Mouse (Mus musculus): ENCODE data around the gene Galnt5. TPM values are rescaled to one million over a fixed set of nuclear protein-coding genes. Genes with fewer than 3 reads are reported as not detected.

Gene Galnt5
- polyA plus RNA-seq (2014; fragmentation: Nextera tagmentation; extraction: Ambion mirVana), result 0.10 TPM in 1 of 2 replicates, not detected in the other

DNA sequence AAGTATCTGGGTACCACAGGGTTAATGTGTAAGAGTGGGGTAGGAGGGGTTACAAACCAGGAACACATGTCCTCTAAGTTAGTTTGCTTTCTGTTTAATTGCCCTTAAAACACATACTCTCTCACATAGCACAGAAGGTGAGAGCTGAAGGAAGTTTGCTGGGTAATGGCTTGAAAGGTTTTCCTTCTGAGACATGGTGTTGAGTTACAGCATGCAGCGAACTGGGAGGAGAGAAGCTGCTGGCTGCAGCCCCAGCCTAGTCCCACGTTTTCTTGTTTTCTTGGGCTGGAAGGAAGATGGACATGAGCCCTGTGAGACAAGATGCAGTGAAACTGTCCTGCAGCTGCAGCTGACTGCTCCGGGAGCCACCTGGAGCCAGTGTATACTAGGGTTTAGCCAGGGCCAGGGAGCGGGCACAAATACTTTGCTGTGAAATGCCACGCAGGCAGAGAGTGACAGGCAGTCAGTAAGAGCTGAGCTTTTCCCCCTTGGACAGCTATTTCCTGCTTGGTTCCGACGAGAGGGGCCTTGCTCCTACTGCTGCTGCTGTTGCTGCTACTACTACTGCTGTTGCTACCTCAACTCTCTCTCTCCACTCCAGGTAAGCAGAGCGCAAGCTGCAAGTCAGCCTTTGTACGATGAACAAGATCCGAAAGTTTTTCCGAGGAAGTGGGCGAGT is at the start of gene Galnt5:
Galnt5 (plus strand) TSS at position 133 of the 679 bp plus-strand sequence.
- Histone ChIP-seq H3K4me1 (ENCODE audit: control insufficient read depth, insufficient read depth, low read length) (no peaks in the 10 kb centered on the region), H3K4me2 (ENCODE audit: low read depth, low read length) (no peak within 1 kb of the TSS), H3K27me3 (ENCODE audit: control insufficient read depth, insufficient read depth, low read length) (no peaks in the 10 kb centered on the region), H3K27ac (ENCODE audit: low read depth, low read length) (no peak within 1 kb of the TSS), H3K4me3 (ENCODE audit: low read depth, low read length) (no peak within 1 kb of the TSS), H3K9ac (replicated peaks; ENCODE audit: low read depth, low read length) (no peak within 1 kb of the TSS), H3K9me3 (ENCODE audit: control insufficient read depth, low read length) (no peaks in the 10 kb centered on the region), H3K36me3 (ENCODE audit: control insufficient read depth, insufficient read depth, low read length) (no peaks in the 10 kb centered on the region)
- WGBS, result 67% methylated on average over 12 of the region's 12 CpGs
- ATAC-seq (ENCODE audit: low read depth), result no peak

GRCm38 (mm10) chr2:57951620-57952019 is 46.1 kb upstream of the Galnt5 start:
- WGBS, result 62% methylated on average over 2 of the region's 2 CpGs
- Histone ChIP-seq H3K9ac (replicated peaks; ENCODE audit: low read depth, low read length) (no peak overlapping the region), H3K27ac (ENCODE audit: low read depth, low read length) (no peak overlapping the region), H3K4me1 (ENCODE audit: control insufficient read depth, insufficient read depth, low read length) (no peaks in the 10 kb centered on the region), H3K27me3 (ENCODE audit: control insufficient read depth, insufficient read depth, low read length) (no peaks in the 10 kb centered on the region), H3K4me3 (ENCODE audit: low read depth, low read length) (no peak overlapping the region), H3K9me3 (ENCODE audit: control insufficient read depth, low read length) (no peaks in the 10 kb centered on the region), H3K4me2 (ENCODE audit: low read depth, low read length) (no peak overlapping the region), H3K36me3 (ENCODE audit: control insufficient read depth, insufficient read depth, low read length) (no peaks in the 10 kb centered on the region)
- no peak for ATAC-seq (ENCODE audit: low read depth)

- H3K4me1 ChIP-seq (ENCODE audit: control insufficient read depth, insufficient read depth, low read length), result no peaks in the 10 kb centered on the region
- 82% methylated on average over 5 of the region's 5 CpGs for WGBS
- no peak overlapping the region for H3K27ac ChIP-seq (ENCODE audit: low read depth, low read length)
- no peak overlapping the region for H3K4me2 ChIP-seq (ENCODE audit: low read depth, low read length)
- H3K9ac ChIP-seq (replicated peaks; ENCODE audit: low read depth, low read length), result no peak overlapping the region
- H3K4me3 ChIP-seq (ENCODE audit: low read depth, low read length), result no peak overlapping the region
- ATAC-seq (ENCODE audit: low read depth), result no peak
- H3K9me3 ChIP-seq (ENCODE audit: control insufficient read depth, low read length), result no peaks in the 10 kb centered on the region
- no peaks in the 10 kb centered on the region for H3K27me3 ChIP-seq (ENCODE audit: control insufficient read depth, insufficient read depth, low read length)
- no peaks in the 10 kb centered on the region for H3K36me3 ChIP-seq (ENCODE audit: control insufficient read depth, insufficient read depth, low read length)
These were observed 36.9 kb upstream of the Galnt5 start for GRCm38 (mm10) chr2:57960786-57961185.

DNA sequence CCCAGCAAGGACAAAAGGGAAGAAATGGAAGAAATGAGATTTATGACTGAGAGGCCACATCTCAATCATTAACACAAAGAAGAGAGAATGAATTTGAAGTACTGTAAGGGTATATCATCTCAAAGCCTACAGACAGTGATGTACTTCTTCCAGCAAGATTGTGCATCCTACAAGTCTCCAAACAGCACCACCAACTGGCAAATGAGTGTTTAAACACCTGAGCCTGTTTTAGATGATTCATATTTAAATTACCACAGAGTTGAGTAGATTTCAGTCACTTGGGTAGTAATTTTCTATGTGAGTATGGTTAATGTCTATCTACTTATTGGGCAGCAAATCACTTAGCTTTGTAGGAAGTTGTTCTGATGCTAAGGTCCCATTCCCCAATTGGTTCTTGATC is 15.4 kb upstream of the Galnt5 start:
- Histone ChIP-seq H3K36me3 (ENCODE audit: control insufficient read depth, insufficient read depth, low read length) (no peaks in the 10 kb centered on the region), H3K9ac (replicated peaks; ENCODE audit: low read depth, low read length) (no peak overlapping the region), H3K4me3 (ENCODE audit: low read depth, low read length) (no peak overlapping the region), H3K4me1 (ENCODE audit: control insufficient read depth, insufficient read depth, low read length) (no peaks in the 10 kb centered on the region), H3K4me2 (ENCODE audit: low read depth, low read length) (no peak overlapping the region), H3K9me3 (ENCODE audit: control insufficient read depth, low read length) (no peaks in the 10 kb centered on the region), H3K27me3 (ENCODE audit: control insufficient read depth, insufficient read depth, low read length) (no peaks in the 10 kb centered on the region), H3K27ac (ENCODE audit: low read depth, low read length) (no peak overlapping the region)
- ATAC-seq (ENCODE audit: low read depth), result no peak

- H3K9me3 ChIP-seq (ENCODE audit: control insufficient read depth, low read length), result no peaks in the 10 kb centered on the region
- H3K27ac ChIP-seq (ENCODE audit: low read depth, low read length), result no peak overlapping the region
- WGBS, result 85% methylated on average over 2 of the region's 2 CpGs
- no peak overlapping the region for H3K4me2 ChIP-seq (ENCODE audit: low read depth, low read length)
- no peak for ATAC-seq (ENCODE audit: low read depth)
- H3K36me3 ChIP-seq (ENCODE audit: control insufficient read depth, insufficient read depth, low read length), result no peaks in the 10 kb centered on the region
- H3K4me3 ChIP-seq (ENCODE audit: low read depth, low read length), result no peak overlapping the region
- H3K27me3 ChIP-seq (ENCODE audit: control insufficient read depth, insufficient read depth, low read length), result no peaks in the 10 kb centered on the region
- H3K9ac ChIP-seq (replicated peaks; ENCODE audit: low read depth, low read length), result no peak overlapping the region
- no peaks in the 10 kb centered on the region for H3K4me1 ChIP-seq (ENCODE audit: control insufficient read depth, insufficient read depth, low read length)
These were observed 6.6 kb upstream of the Galnt5 start for GRCm38 (mm10) chr2:57991084-57991483.

DNA sequence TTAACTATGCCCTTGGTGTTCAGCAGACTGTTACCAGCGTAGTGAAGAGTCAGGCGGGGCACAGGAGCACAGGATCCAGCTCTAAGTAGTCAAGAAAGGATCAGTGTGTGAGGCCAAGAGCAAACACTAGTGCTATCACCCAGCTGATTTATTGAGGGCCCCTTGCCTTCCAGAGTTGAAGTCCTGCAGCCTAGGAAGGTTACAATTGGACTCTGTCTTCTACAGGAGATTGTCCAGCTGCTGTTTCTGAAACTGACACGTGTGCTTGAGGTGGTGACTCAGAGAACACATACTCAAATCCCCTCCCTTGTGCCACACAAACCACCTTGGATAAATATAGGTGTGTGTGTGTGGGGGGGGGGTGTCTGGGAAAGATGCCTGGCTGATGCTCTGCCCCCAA is 3.8 kb downstream of the Galnt5 start:
- no peaks in the 10 kb centered on the region for H3K27me3 ChIP-seq (ENCODE audit: control insufficient read depth, insufficient read depth, low read length)
- no peaks in the 10 kb centered on the region for H3K9me3 ChIP-seq (ENCODE audit: control insufficient read depth, low read length)
- ATAC-seq (ENCODE audit: low read depth), result no peak
- no peak overlapping the region for H3K4me2 ChIP-seq (ENCODE audit: low read depth, low read length)
- H3K36me3 ChIP-seq (ENCODE audit: control insufficient read depth, insufficient read depth, low read length), result no peaks in the 10 kb centered on the region
- no peak overlapping the region for H3K4me3 ChIP-seq (ENCODE audit: low read depth, low read length)
- H3K9ac ChIP-seq (replicated peaks; ENCODE audit: low read depth, low read length), result no peak overlapping the region
- no peak overlapping the region for H3K27ac ChIP-seq (ENCODE audit: low read depth, low read length)
- WGBS, result 84% methylated on average over 3 of the region's 3 CpGs
- H3K4me1 ChIP-seq (ENCODE audit: control insufficient read depth, insufficient read depth, low read length), result no peaks in the 10 kb centered on the region

DNA sequence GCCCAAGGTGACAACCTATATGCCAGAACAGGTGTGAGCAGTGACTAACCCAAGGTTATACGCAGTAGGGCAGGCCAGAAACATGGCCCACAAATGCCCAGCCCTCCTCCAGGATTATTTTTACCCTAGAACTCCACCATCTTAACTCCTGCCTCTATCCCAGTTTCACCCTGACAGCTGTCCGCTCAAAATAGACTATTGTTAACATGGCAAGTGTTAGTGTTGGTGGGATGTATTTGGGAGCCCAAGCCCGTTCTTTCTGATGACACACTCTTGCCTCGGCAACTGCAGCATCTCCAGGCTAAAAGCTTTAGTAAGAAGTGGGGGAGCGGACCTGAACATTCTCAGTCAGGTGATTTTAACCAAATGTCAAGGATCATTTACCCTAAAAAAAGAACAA is 9.4 kb downstream of the Galnt5 start:
- no peaks in the 10 kb centered on the region for H3K4me1 ChIP-seq (ENCODE audit: control insufficient read depth, insufficient read depth, low read length)
- no peaks in the 10 kb centered on the region for H3K27me3 ChIP-seq (ENCODE audit: control insufficient read depth, insufficient read depth, low read length)
- H3K4me2 ChIP-seq (ENCODE audit: low read depth, low read length), result no peak overlapping the region
- no peak overlapping the region for H3K4me3 ChIP-seq (ENCODE audit: low read depth, low read length)
- no peak for ATAC-seq (ENCODE audit: low read depth)
- WGBS, result 88% methylated on average over 5 of the region's 5 CpGs
- H3K9me3 ChIP-seq (ENCODE audit: control insufficient read depth, low read length), result no peaks in the 10 kb centered on the region
- no peak overlapping the region for H3K27ac ChIP-seq (ENCODE audit: low read depth, low read length)
- H3K36me3 ChIP-seq (ENCODE audit: control insufficient read depth, insufficient read depth, low read length), result no peaks in the 10 kb centered on the region
- no peak overlapping the region for H3K9ac ChIP-seq (replicated peaks; ENCODE audit: low read depth, low read length)

GRCm38 (mm10) chr2:58023556-58023955 is 25.9 kb downstream of the Galnt5 start:
- ATAC-seq (ENCODE audit: low read depth), result no peak

GRCm38 (mm10) chr2:58026740-58027139 is 29.1 kb downstream of the Galnt5 start:
- Histone ChIP-seq H3K4me3 (ENCODE audit: low read depth, low read length) (no peak overlapping the region), H3K9ac (replicated peaks; ENCODE audit: low read depth, low read length) (no peak overlapping the region), H3K36me3 (ENCODE audit: control insufficient read depth, insufficient read depth, low read length) (no peaks in the 10 kb centered on the region), H3K4me2 (ENCODE audit: low read depth, low read length) (no peak overlapping the region), H3K27ac (ENCODE audit: low read depth, low read length) (no peak overlapping the region), H3K27me3 (ENCODE audit: control insufficient read depth, insufficient read depth, low read length) (no peaks in the 10 kb centered on the region), H3K4me1 (ENCODE audit: control insufficient read depth, insufficient read depth, low read length) (no peaks in the 10 kb centered on the region), H3K9me3 (ENCODE audit: control insufficient read depth, low read length) (no peaks in the 10 kb centered on the region)
- ATAC-seq (ENCODE audit: low read depth), result no peak
- WGBS, result 90% methylated on average over 5 of the region's 5 CpGs

More at GRCm38 (mm10) chr2:58023556-58023955, 25.9 kb downstream of the Galnt5 start:
- H3K27me3 ChIP-seq (ENCODE audit: control insufficient read depth, insufficient read depth, low read length), result no peaks in the 10 kb centered on the region
- H3K27ac ChIP-seq (ENCODE audit: low read depth, low read length), result no peak overlapping the region
- H3K4me1 ChIP-seq (ENCODE audit: control insufficient read depth, insufficient read depth, low read length), result no peaks in the 10 kb centered on the region
- no peak overlapping the region for H3K4me3 ChIP-seq (ENCODE audit: low read depth, low read length)
- no peak overlapping the region for H3K4me2 ChIP-seq (ENCODE audit: low read depth, low read length)
- H3K9me3 ChIP-seq (ENCODE audit: control insufficient read depth, low read length), result no peaks in the 10 kb centered on the region
- H3K9ac ChIP-seq (replicated peaks; ENCODE audit: low read depth, low read length), result no peak overlapping the region
- 92% methylated on average over 6 of the region's 6 CpGs for WGBS
- H3K36me3 ChIP-seq (ENCODE audit: control insufficient read depth, insufficient read depth, low read length), result no peaks in the 10 kb centered on the region

All from neural tube, embryonic 14.5 days (tissue).